ENCODE assay signal across 8 mouse cellular contexts in genomic region chr6:59498079-59498478, GRCm38 (mm10).
A peak's percentile ranks its signal among the peaks of the same experiment; 100 is the strongest.
DNase-seq lines count a peak whose midpoint lies in the region; ATAC-seq and TF ChIP-seq lines count a peak whose summit lies in the region.

No protein-coding gene starts in this region.

- H3K27ac ChIP-seq in midbrain, embryonic 11.5 days (ENCODE audit: low read depth, low read length) = no peak overlapping the region
- H3K27ac ChIP-seq in midbrain, embryonic 13.5 days = no peak overlapping the region

- WGBS in midbrain, embryonic 11.5 days = 35% methylated on average over 7 of the region's 7 CpGs
- WGBS in midbrain, embryonic 13.5 days = 38% methylated on average over 7 of the region's 7 CpGs

- H3K36me3 ChIP-seq in midbrain, embryonic 11.5 days (ENCODE audit: control insufficient read depth, insufficient read depth, low read length) = no peaks in the 10 kb centered on the region
- H3K36me3 ChIP-seq in midbrain, embryonic 13.5 days = no peaks in the 10 kb centered on the region

- H3K9me3 ChIP-seq in midbrain, embryonic 11.5 days (ENCODE audit: control insufficient read depth, low read length) = no peaks in the 10 kb centered on the region
- no peaks in the 10 kb centered on the region for H3K9me3 ChIP-seq in midbrain, embryonic 13.5 days

- peak; percentile 67; the same call in 1 of the 2 replicates for ATAC-seq in midbrain, embryonic 11.5 days (ENCODE audit: low FRiP score)
- ATAC-seq in midbrain, embryonic 13.5 days = no peak

- no peaks in the 10 kb centered on the region for H3K27me3 ChIP-seq in midbrain, embryonic 11.5 days (ENCODE audit: control insufficient read depth, insufficient read depth, low read length)
- H3K27me3 ChIP-seq in midbrain, embryonic 13.5 days = no peaks in the 10 kb centered on the region

- intact Hi-C loops in left cerebral cortex, postnatal 4 days (cut with DNase I) = no loop called here

- H3K4me2 ChIP-seq in midbrain, embryonic 11.5 days = no peak overlapping the region
- H3K4me2 ChIP-seq in midbrain, embryonic 13.5 days (replicated peaks) = no peak overlapping the region

- TF ChIP-seq POLR2A in brain, embryonic 14.5 days (IDR thresholded peaks at IDR 0.05; ENCODE audit: borderline replicate concordance, extremely low read depth, insufficient read depth, insufficient read length, poor library complexity, severe bottlenecking) = no peak

- peak; percentile 97 for DNase-seq in midbrain, embryonic 11.5 days (ENCODE audit: low spot score, missing footprints)
- DNase-seq in brain, embryonic 14.5 days (ENCODE audit: low read depth) = peak; percentile 72
- DNase-seq in fibroblast of lung, adult 2 months (ENCODE audit: low read depth) = peak; percentile 31
- peak; percentile 75 for DNase-seq in induced T-regulatory cell, adult 2 months (ENCODE audit: low read depth)
- DNase-seq in left cerebral cortex, postnatal 4 days = peak; percentile 68
- peak; percentile 85 for DNase-seq in retina, embryonic 14.5 days (ENCODE audit: low spot score)
- peak; percentile 30 for DNase-seq in urinary bladder, adult 2 months (ENCODE audit: low spot score)

- no peak overlapping the region for H3K4me3 ChIP-seq in midbrain, embryonic 11.5 days (ENCODE audit: low read depth, low read length)
- no peak overlapping the region for H3K4me3 ChIP-seq in midbrain, embryonic 13.5 days (replicated peaks)

- peak; percentile 79; the same call in 1 of the 2 replicates for TF ChIP-seq CTCF in brain, embryonic 14.5 days (IDR thresholded peaks at IDR 0.05; ENCODE audit: borderline replicate concordance, extremely low read depth, insufficient read depth, insufficient read length)

- no peak overlapping the region for H3K9ac ChIP-seq in midbrain, embryonic 11.5 days (ENCODE audit: low read length)
- no peak overlapping the region for H3K9ac ChIP-seq in midbrain, embryonic 13.5 days (replicated peaks)

- no peaks in the 10 kb centered on the region for H3K4me1 ChIP-seq in midbrain, embryonic 11.5 days (ENCODE audit: control insufficient read depth, insufficient read depth, low read length)
- H3K4me1 ChIP-seq in midbrain, embryonic 13.5 days (replicated peaks) = no peaks in the 10 kb centered on the region

Comparison
In these comparisons a context has a peak if more than half of its experiments do, and no peak if none do; other contexts are left out.
1. DNase-seq: peak in every context shown above with its lines; median percentile 97 in midbrain, embryonic 11.5 days; 85 in retina, embryonic 14.5 days; 75 in induced T-regulatory cell, adult 2 months; 72 in brain, embryonic 14.5 days; 68 in left cerebral cortex, postnatal 4 days; 31 in fibroblast of lung, adult 2 months; 30 in urinary bladder, adult 2 months.